Mouse (Mus musculus) left cerebral cortex, postnatal 10 days (tissue): ENCODE data around the gene Naa35. TPM values are rescaled to one million over a fixed set of nuclear protein-coding genes. Genes with fewer than 3 reads are reported as not detected.

Experiments used
- DNase-seq, 2 experiments: peaks; one replicate each; pipeline ENCODE4 v3.0.0; 2021 to 2022; ENCODE audit warnings: low spot score in 2 of 2, mixed read lengths in 1 of 2; ENCODE audit errors: extremely low spot score in 1 of 2
- intact Hi-C: fragments of 180-260 bp; cut with DNase I; formaldehyde crosslinking; loops from one replicate; pipeline ENCODE4 v1.15.1; 2025
- total RNA-seq, 2 experiments: library from RNA; stranded (reverse); gene quantifications; 2 replicates each; pipeline ENCODE4 v1.2.3; 2021

Gene Naa35
- total RNA-seq, 2 experiments from 2014 or later = 99.0 to 107 TPM

- DNase-seq = no peak
- intact Hi-C loops = loop anchor here (10.0 kb wide), 1 partner anchor 179 kb away; no protein-coding TSS in a partner anchor
Measured at GRCm38 (mm10) chr13:59615554-59615953, 30.5 kb downstream of the Naa35 start.

- no peak for DNase-seq
- intact Hi-C loops = loop anchor here (10.0 kb wide), 1 partner anchor 176 kb away; no protein-coding TSS in a partner anchor
Measured at GRCm38 (mm10) chr13:59618463-59618862, 33.4 kb downstream of the Naa35 start.

- intact Hi-C loops = no loop called here
- no peak for DNase-seq
Measured at GRCm38 (mm10) chr13:59621643-59622489, 36.8 kb downstream of the Naa35 start.

GRCm38 (mm10) chr13:59624389-59624788, 39.3 kb downstream of the Naa35 start:
- no peak for DNase-seq
- intact Hi-C loops = no loop called here

GRCm38 (mm10) chr13:59624903-59625302, 39.8 kb downstream of the Naa35 start:
- DNase-seq = no peak
- intact Hi-C loops = no loop called here

- intact Hi-C loops = no loop called here
- DNase-seq = no peak
Measured at GRCm38 (mm10) chr13:59626739-59627138, 41.7 kb downstream of the Naa35 start.

GRCm38 (mm10) chr13:59634637-59635036, 49.6 kb downstream of the Naa35 start:
- DNase-seq = no peak
- intact Hi-C loops = no loop called here

- intact Hi-C loops = no loop called here
- peak in 1 of 2 experiments; percentile 7 for DNase-seq
Measured at GRCm38 (mm10) chr13:59637800-59638199, 52.7 kb downstream of the Naa35 start.

- peak in 1 of 2 experiments; percentile 39 for DNase-seq
- intact Hi-C loops = no loop called here
Measured at GRCm38 (mm10) chr13:59639368-59640177, 54.5 kb downstream of the Naa35 start.

GRCm38 (mm10) chr13:59640178-59640440, 55.0 kb downstream of the Naa35 start:
- peak in 1 of 2 experiments; percentile 24 for DNase-seq
- intact Hi-C loops = no loop called here

- no peak for DNase-seq
- intact Hi-C loops = no loop called here
Measured at GRCm38 (mm10) chr13:59642818-59643217, 57.8 kb downstream of the Naa35 start.

GRCm38 (mm10) chr13:59645491-59645890, 60.4 kb downstream of the Naa35 start:
- intact Hi-C loops = no loop called here
- DNase-seq = peak in 1 of 2 experiments; percentile 4

GRCm38 (mm10) chr13:59646674-59647244, 61.7 kb downstream of the Naa35 start:
- intact Hi-C loops = no loop called here
- DNase-seq = no peak

GRCm38 (mm10) chr13:59647484-59647883, 62.4 kb downstream of the Naa35 start:
- no peak for DNase-seq
- intact Hi-C loops = no loop called here

GRCm38 (mm10) chr13:59648598-59648997, 63.5 kb downstream of the Naa35 start:
- intact Hi-C loops = no loop called here
- DNase-seq = no peak

GRCm38 (mm10) chr13:59649781-59650180, 64.7 kb downstream of the Naa35 start:
- intact Hi-C loops = no loop called here
- DNase-seq = no peak

GRCm38 (mm10) chr13:59652651-59653050, 67.6 kb downstream of the Naa35 start:
- DNase-seq = no peak
- intact Hi-C loops = no loop called here

- no peak for DNase-seq
- intact Hi-C loops = no loop called here
Measured at GRCm38 (mm10) chr13:59653136-59653535, 68.1 kb downstream of the Naa35 start.

GRCm38 (mm10) chr13:59654465-59654864, 69.4 kb downstream of the Naa35 start:
- intact Hi-C loops = no loop called here
- DNase-seq = no peak
